ENCODE assay signal across 11 mouse cellular contexts in genomic region chr15:93630001-93630541, GRCm38 (mm10). TPM values are rescaled to one million over a fixed set of nuclear protein-coding genes. Genes with fewer than 3 reads are reported as not detected.
A peak's percentile ranks its signal among the peaks of the same experiment; 100 is the strongest.
DNase-seq lines count a peak whose midpoint lies in the region; ATAC-seq and TF ChIP-seq lines count a peak whose summit lies in the region.
"Had no signal": no experiment of that assay in that cellular context is flagged by ENCODE, and none has a peak within 500 bp of the region (broad histone marks: within the 10 kb centered on the region; RNA-seq: fewer than 3 reads in every experiment).

No protein-coding gene starts in this region.

- ATAC-seq in lung, embryonic 16.5 days (ENCODE audit: low read depth), result peak; percentile 75
- ATAC-seq in limb, embryonic 14.5 days (ENCODE audit: low FRiP score, low read depth), result peak; percentile 57
- ATAC-seq in forebrain, postnatal 0 days, result no peak

- peaks cover 21% of the 10 kb centered on the region for H3K4me1 ChIP-seq in lung, embryonic 16.5 days (replicated peaks; ENCODE audit: control insufficient read depth, insufficient read depth, low read length)
- peaks cover 24% of the 10 kb centered on the region for H3K4me1 ChIP-seq in limb, embryonic 14.5 days (ENCODE audit: control insufficient read depth, insufficient read depth, low read length)
- H3K4me1 ChIP-seq in forebrain, postnatal 0 days (ENCODE audit: insufficient read depth), result no peaks in the 10 kb centered on the region

- H3K27me3 ChIP-seq in lung, embryonic 16.5 days (ENCODE audit: control insufficient read depth, insufficient read depth, low read depth, low read length), result no peaks in the 10 kb centered on the region
- no peaks in the 10 kb centered on the region for H3K27me3 ChIP-seq in limb, embryonic 14.5 days (ENCODE audit: control insufficient read depth, insufficient read depth, low read length)
- H3K27me3 ChIP-seq in forebrain, postnatal 0 days (ENCODE audit: insufficient read depth, low read length), result no peaks in the 10 kb centered on the region

- TF ChIP-seq POLR2A in limb, embryonic 14.5 days (IDR thresholded peaks at IDR 0.05; ENCODE audit: borderline replicate concordance, extremely low read depth, insufficient read depth, insufficient read length), result no peak

- no peaks in the 10 kb centered on the region for H3K36me3 ChIP-seq in lung, embryonic 16.5 days (ENCODE audit: control insufficient read depth, insufficient read depth, low read length)
- H3K36me3 ChIP-seq in limb, embryonic 14.5 days (ENCODE audit: control insufficient read depth, insufficient read depth, low read length), result no peaks in the 10 kb centered on the region
- H3K36me3 ChIP-seq in forebrain, postnatal 0 days (ENCODE audit: insufficient read depth), result no peaks in the 10 kb centered on the region

- peak overlapping the region; percentile 41 for H3K27ac ChIP-seq in lung, embryonic 16.5 days (ENCODE audit: low read length)
- no peak overlapping the region for H3K27ac ChIP-seq in limb, embryonic 14.5 days (replicated peaks; ENCODE audit: low read depth, low read length)
- no peak overlapping the region for H3K27ac ChIP-seq in forebrain, postnatal 0 days (ENCODE audit: low read depth, low read length)
- H3K27ac ChIP-seq: macrophage had no signal

- peak overlapping the region; percentile 35; the same call in 1 of the 2 replicates for H3K4me2 ChIP-seq in lung, embryonic 16.5 days (ENCODE audit: low read depth, low read length)
- H3K4me2 ChIP-seq in limb, embryonic 14.5 days (replicated peaks; ENCODE audit: low read depth, low read length, severe bottlenecking), result peak overlapping the region; percentile 17; the same call in 1 of the 2 replicates
- no peak overlapping the region for H3K4me2 ChIP-seq in forebrain, postnatal 0 days (ENCODE audit: low read depth)

- H3K9me3 ChIP-seq in lung, embryonic 16.5 days (ENCODE audit: control insufficient read depth, low read length), result no peaks in the 10 kb centered on the region
- H3K9me3 ChIP-seq in limb, embryonic 14.5 days (ENCODE audit: control insufficient read depth, low read length), result no peaks in the 10 kb centered on the region
- H3K9me3 ChIP-seq in forebrain, postnatal 0 days (ENCODE audit: low read length), result no peaks in the 10 kb centered on the region

- WGBS in lung, embryonic 16.5 days, result 54% methylated on average over 14 of the region's 14 CpGs
- WGBS in limb, embryonic 14.5 days, result 33% methylated on average over 14 of the region's 14 CpGs
- 80% methylated on average over 14 of the region's 14 CpGs for WGBS in forebrain, postnatal 0 days

- peak; percentile 14 for DNase-seq in adrenal gland, postnatal 14 days
- DNase-seq in adrenal gland, adult 8-10 months, result no peak
- no peak for DNase-seq in lung, postnatal 25 days (ENCODE audit: low spot score)
- DNase-seq in limb, embryonic 14.5 days (ENCODE audit: low spot score), result peak; percentile 71
- no peak for DNase-seq in Muller cell, postnatal 12 days (ENCODE audit: inconsistent ontology term)
- DNase-seq in testis, postnatal 10 days (ENCODE audit: low spot score), result no peak
- no peak for DNase-seq in forebrain, postnatal 0 days
- DNase-seq: cerebellum, adult 9-11 months; thymus, adult 18-20 months had no signal

- H3K9ac ChIP-seq in lung, embryonic 16.5 days (ENCODE audit: low read length), result no peak overlapping the region
- no peak overlapping the region for H3K9ac ChIP-seq in limb, embryonic 14.5 days (ENCODE audit: low read depth, low read length, severe bottlenecking)
- no peak overlapping the region for H3K9ac ChIP-seq in forebrain, postnatal 0 days

- H3K4me3 ChIP-seq in lung, embryonic 16.5 days (ENCODE audit: low read length), result no peak overlapping the region
- no peak overlapping the region for H3K4me3 ChIP-seq in limb, embryonic 14.5 days (replicated peaks; ENCODE audit: low read length)
- no peak overlapping the region for H3K4me3 ChIP-seq in forebrain, postnatal 0 days (ENCODE audit: low read depth, low read length)

- TF ChIP-seq CTCF in forebrain, postnatal 0 days (IDR thresholded peaks at IDR 0.05; ENCODE audit: low read depth), result no peak

RNA-seq across cellular contexts. Expression of gene Prickle1, which starts 34.4 kb away (rescaled TPM):
- total RNA-seq in adrenal gland, postnatal 14 days (2021), result 22.2 and 26.0 TPM in 2 replicates
- total RNA-seq in adrenal gland, adult 8-10 months (2022), result 10 to 100 TPM; 16.9 to 32.3 (median 22.9) TPM
- 24.0 and 25.6 TPM in 2 replicates for polyA plus RNA-seq in lung, embryonic 16.5 days (2015; fragmentation: Nextera tagmentation; extraction: Ambion mirVana)
- polyA plus RNA-seq in limb, embryonic 14.5 days (2012; rRNA removed), result 31.4 and 36.6 TPM in 2 replicates
- polyA plus RNA-seq in limb, embryonic 14.5 days (2014; fragmentation: Nextera tagmentation; extraction: Ambion mirVana), result 54.0 and 64.2 TPM in 2 replicates
- total RNA-seq in forebrain, postnatal 0 days (2014; rRNA removed), result 15.1 and 16.3 TPM in 2 replicates
- polyA plus RNA-seq in forebrain, postnatal 0 days (2015; fragmentation: Nextera tagmentation; extraction: Ambion mirVana), result 15.4 and 15.6 TPM in 2 replicates
- polyA plus RNA-seq: macrophage had no signal

Comparison
In these comparisons a context has a peak if more than half of its experiments do, and no peak if none do; other contexts are left out.
1. DNase-seq: peak in adrenal gland, postnatal 14 days (single experiment) and limb, embryonic 14.5 days (single experiment); none in adrenal gland, adult 8-10 months (single experiment), lung, postnatal 25 days (single experiment), Muller cell, postnatal 12 days (single experiment), testis, postnatal 10 days (single experiment) and forebrain, postnatal 0 days (single experiment).